Mouse (Mus musculus): ENCODE measurements around the gene Tmco2. TPM values are rescaled to one million over a fixed set of nuclear protein-coding genes. Genes with fewer than 3 reads are reported as not detected.

Tmco2 gene
- total RNA-seq (2023), result not detected

GRCm38 (mm10) chr4:121109126-121109525 lies at the start of gene Tmco2:
Gene Tmco2 (minus strand): TSS chr4:121109226.

DNA sequence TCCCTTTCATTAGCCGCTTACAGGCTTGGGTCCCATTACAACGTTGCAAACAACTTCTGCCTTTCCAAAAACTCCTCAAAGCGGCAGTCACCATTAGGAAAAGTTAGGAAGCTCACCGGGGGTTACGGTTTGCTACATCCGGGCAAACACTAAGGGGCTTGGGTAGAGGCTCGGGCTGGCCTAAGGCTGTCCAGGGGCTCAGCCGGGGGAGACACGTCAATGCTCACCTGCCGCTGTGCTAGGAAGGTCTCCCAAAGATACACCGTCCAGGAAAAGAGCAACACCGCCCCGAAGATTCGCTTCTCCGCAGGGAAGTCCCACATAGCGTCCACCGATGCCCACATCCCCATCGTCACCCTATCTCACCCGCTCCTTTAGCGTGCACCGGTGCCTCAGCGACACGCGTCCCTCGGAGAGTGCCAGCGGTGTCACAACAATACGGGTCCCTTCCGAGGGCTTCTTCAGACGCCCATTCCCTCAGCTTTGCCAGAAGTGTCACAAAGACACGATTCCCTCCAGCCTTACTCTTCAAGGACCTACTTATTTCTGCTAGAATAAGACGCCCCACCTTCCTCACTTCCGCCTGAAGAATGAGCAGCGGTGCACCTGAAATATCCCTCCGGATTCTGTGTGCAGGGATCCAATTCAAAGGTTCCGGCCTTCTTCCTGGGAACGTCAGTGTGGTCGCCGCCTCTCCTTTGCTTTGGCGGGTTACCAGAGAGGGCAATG lies 11.2 kb downstream of the Tmco2 start, which contains the start of gene Zmpste24:
Gene Zmpste24 (minus strand): TSS at position 592 of the 729 bp plus-strand sequence.

Other genes starting within 250 kb of the Tmco2 start
- gene Exo5, start 184.2 kb downstream of the Tmco2 start, total RNA-seq (2023), result 9.3 TPM
- 5.3 TPM for gene Zfp69, start 157.5 kb downstream of the Tmco2 start, total RNA-seq (2023)
- gene Smap2, start 92.0 kb downstream of the Tmco2 start, total RNA-seq (2023), result 160 TPM
- gene Col9a2, start 69.8 kb downstream of the Tmco2 start, total RNA-seq (2023), result not detected
- gene Zmpste24, start 11.0 kb downstream of the Tmco2 start, total RNA-seq (2023), result 27.5 TPM
- 67.4 TPM for gene Rlf, start 105.9 kb upstream of the Tmco2 start, total RNA-seq (2023)
- not detected for gene Gm12888, start 215.7 kb upstream of the Tmco2 start, total RNA-seq (2023)

All from CD4-positive naive resting alpha-beta T cell, adult 57 days (primary cell).